Mouse (Mus musculus) forebrain, postnatal 0 days (tissue): ENCODE results near the gene Ocln. TPM values are rescaled to one million over a fixed set of nuclear protein-coding genes. Genes with fewer than 3 reads are reported as not detected.

ENCODE experiments used
- ATAC-seq: fragments of 200-750 bp; cut with Nextera tagmentation; 2 replicates; pipeline ENCODE4 v1.8.0; 2017; ENCODE audit warnings: mild to moderate bottlenecking, moderate library complexity
- DNase-seq: peaks from one replicate; pipeline ENCODE4 v3.0.0-alpha.2; 2015
- H3K27ac ChIP-seq: fragments of 300-500 bp; sonication (generic); 2 replicates; pipeline ENCODE4 v1.5.1; 2014; ENCODE audit warnings: low read depth, mild to moderate bottlenecking, antibody characterized with exemption, low read length, moderate library complexity, mixed read lengths
- H3K27me3 ChIP-seq: fragments of 300-500 bp; sonication (generic); 2 replicates; pipeline ENCODE4 v1.6.1; 2014; ENCODE audit warnings: mild to moderate bottlenecking, low read length, mixed read lengths; ENCODE audit not compliant: insufficient read depth
- H3K36me3 ChIP-seq: fragments of 300-500 bp; sonication (generic); 2 replicates; pipeline ENCODE4 v1.6.1; 2014; ENCODE audit warnings: mild to moderate bottlenecking, moderate library complexity; ENCODE audit not compliant: insufficient read depth
- H3K4me1 ChIP-seq: fragments of 300-500 bp; sonication (generic); 2 replicates; pipeline ENCODE4 v1.6.1; 2014; ENCODE audit warnings: antibody characterized with exemption; ENCODE audit not compliant: insufficient read depth
- H3K4me2 ChIP-seq: fragments of 300-500 bp; sonication (generic); 2 replicates; pipeline ENCODE4 v1.6.1; 2014; ENCODE audit warnings: low read depth, mild to moderate bottlenecking, moderate library complexity
- H3K4me3 ChIP-seq: fragments of 300-500 bp; sonication (generic); 2 replicates; pipeline ENCODE4 v1.5.1; 2014; ENCODE audit warnings: low read depth, low read length, mixed read lengths
- H3K9ac ChIP-seq: fragments of 300-500 bp; sonication (generic); 2 replicates; pipeline ENCODE4 v1.6.1; 2014; ENCODE audit warnings: mild to moderate bottlenecking
- H3K9me3 ChIP-seq: fragments of 300-500 bp; sonication (generic); 2 replicates; pipeline ENCODE4 v1.6.1; 2016; ENCODE audit warnings: low read length
- CTCF ChIP-seq: sonication (generic); IDR thresholded peaks from 2 replicates; pipeline ENCODE4 v1.5.1; 2016; ENCODE audit warnings: antibody characterized with exemption, control low read depth, low read depth
- WGBS: fragments of 180-500 bp; shearing (Covaris S2); extraction: QIAGEN DNeasy Blood & Tissue Kit; methylation state at CpG from one replicate; pipeline ENCODE4 v1.1.7; 2014; 5-methylcytosine and 5-hydroxymethylcytosine counted together
- polyA plus RNA-seq: library from polyadenylated mRNA; unstranded; fragments of >200 nt; fragmentation: Nextera tagmentation; extraction: Ambion mirVana; gene quantifications from 2 replicates; pipeline ENCODE4 v1.2.1, GENCODE M21; 2015
- total RNA-seq: library from RNA; depleted of rRNA; stranded (reverse); fragments of >200 nt; gene quantifications from 2 replicates; pipeline ENCODE4 v1.2.3, GENCODE M21; 2014

Gene Ocln
- total and polyA plus RNA-seq, 2 experiments from 2014 or later: 11.7 to 15.8 TPM

DNA sequence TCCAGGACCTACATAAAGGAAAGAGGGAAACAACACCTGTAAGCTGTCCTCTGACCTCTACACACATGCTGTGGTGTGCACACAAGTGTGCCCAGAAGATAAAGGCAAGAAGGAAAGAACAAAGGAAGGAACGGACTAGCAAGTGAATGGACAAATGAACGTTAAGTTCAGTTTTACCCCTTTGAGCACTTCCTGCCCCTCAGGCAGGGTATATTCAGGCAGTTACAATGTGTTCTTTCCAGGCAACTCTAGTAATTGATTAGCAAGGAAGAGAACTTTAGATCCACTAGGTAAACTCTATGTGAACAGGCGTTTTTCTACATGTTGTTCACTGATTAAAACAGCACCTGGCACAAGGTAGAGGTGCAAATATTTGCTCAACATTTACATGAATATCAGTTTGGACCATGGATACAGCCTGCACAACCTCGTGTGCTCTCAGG lies 8.3 kb downstream of the Ocln start:
- DNase-seq (no peak), ATAC-seq (no peak)
- WGBS: 73% methylated on average over 4 of the region's 4 CpGs
- Histone ChIP-seq H3K4me2 (no peak overlapping the region), H3K36me3 (no peaks in the 10 kb centered on the region), H3K27me3 (no peaks in the 10 kb centered on the region; the same call in 1 of the 2 replicates), H3K9me3 (0 out of 2 replicates have a peak, but pooled peaks cover 4% of the 10 kb centered on the region), H3K27ac (no peak overlapping the region), H3K4me1 (no peaks in the 10 kb centered on the region), H3K4me3 (no peak overlapping the region), H3K9ac (no peak overlapping the region)
- no peak for TF ChIP-seq CTCF

DNA sequence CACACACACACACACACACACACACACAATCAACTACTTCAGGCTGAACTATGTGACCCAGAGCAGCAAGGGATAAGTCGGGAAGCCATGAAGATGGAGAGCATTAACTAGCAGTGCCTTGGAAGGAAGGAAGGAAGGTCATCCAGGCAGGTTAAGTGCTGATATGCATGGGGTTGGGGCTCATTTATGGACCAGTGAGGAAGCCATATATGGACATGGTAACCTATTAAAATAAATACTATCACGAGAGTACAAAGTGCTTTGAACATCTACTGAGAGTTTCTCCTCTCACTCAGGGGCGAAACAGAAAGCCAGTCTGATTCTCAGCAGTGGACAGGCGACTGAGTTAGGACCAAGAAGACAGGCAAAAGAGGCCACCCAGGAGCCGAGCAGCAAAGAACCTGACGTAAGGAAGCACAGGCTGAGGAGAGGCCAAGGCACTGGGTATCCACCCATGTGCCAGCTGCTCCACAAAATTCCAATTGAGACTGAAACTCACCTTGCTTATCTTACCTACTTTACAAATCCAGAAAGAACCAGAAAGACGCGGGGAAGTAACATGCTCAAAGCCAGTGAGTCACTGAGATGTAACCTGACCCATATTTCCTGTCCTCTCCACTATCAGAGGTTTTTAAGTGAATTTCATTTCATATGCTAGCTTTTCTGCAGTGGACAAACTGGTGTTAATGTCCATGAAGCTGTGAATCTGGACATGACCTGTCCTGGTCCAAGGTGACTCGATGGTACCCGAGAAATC lies 9.3 kb downstream of the Ocln start:
- Histone ChIP-seq H3K27ac (no peak overlapping the region), H3K4me1 (no peaks in the 10 kb centered on the region), H3K9ac (no peak overlapping the region), H3K36me3 (no peaks in the 10 kb centered on the region), H3K27me3 (no peaks in the 10 kb centered on the region; the same call in 1 of the 2 replicates), H3K9me3 (0 out of 2 replicates have a peak, but pooled peaks cover 4% of the 10 kb centered on the region), H3K4me3 (no peak overlapping the region), H3K4me2 (no peak overlapping the region)
- ATAC-seq: no peak
- no peak for DNase-seq
- no peak for TF ChIP-seq CTCF
- WGBS: 88% methylated on average over 10 of the region's 10 CpGs

DNA sequence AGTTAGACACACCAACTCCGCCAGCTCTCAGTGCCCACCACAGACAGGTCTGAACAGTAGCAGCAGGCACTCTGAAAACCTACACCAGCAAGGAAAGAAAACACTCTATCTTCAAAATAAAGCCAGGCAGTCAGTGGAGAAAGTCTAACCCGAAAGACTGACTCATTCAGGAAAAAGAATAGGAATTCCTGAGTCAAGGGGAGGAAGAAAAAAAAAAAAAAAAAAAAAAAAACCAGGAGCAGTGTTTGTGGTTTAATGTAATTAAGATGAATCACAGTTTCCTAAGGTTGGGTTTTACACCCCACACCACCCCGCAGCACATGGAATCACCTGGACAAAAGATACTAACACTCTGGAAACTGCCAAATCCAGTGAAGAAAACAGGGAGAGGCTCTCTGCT lies 16.4 kb downstream of the Ocln start:
- Histone ChIP-seq H3K4me2 (no peak overlapping the region), H3K27ac (no peak overlapping the region), H3K9me3 (no peaks in the 10 kb centered on the region), H3K9ac (no peak overlapping the region), H3K36me3 (no peaks in the 10 kb centered on the region), H3K27me3 (no peaks in the 10 kb centered on the region), H3K4me3 (no peak overlapping the region), H3K4me1 (no peaks in the 10 kb centered on the region)
- DNase-seq (no peak), ATAC-seq (no peak)
- TF ChIP-seq CTCF: no peak
- 82% methylated on average over 3 of the region's 3 CpGs for WGBS

DNA sequence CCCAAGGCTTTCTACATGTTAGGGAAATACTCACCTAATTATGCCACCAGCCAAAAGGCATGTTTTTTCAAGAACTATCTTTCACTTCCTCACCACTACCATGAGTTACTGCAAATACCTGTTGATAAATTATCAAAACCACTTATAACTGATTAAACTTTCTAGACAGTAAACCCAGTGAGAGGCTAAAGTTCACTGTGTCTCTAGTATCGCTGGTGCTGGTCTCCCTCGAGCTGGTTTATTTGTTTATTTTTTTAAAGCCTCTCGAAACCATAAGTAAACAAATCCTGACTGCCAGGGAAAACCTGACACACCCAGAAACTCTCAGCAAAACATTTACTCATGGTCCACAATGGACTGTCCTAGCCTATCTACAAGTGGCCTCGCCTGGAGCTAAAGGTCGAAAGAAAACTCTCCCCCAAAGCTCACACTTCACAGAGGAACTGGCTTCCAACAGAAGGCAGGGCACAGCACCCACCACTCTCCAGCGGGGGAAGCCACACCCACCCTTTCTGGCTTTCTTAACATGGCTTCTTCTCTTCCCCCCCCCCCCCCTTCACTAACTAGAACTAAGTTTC lies 19.6 kb downstream of the Ocln start:
- H3K27me3 ChIP-seq: no peaks in the 10 kb centered on the region
- no peak for DNase-seq

DNA sequence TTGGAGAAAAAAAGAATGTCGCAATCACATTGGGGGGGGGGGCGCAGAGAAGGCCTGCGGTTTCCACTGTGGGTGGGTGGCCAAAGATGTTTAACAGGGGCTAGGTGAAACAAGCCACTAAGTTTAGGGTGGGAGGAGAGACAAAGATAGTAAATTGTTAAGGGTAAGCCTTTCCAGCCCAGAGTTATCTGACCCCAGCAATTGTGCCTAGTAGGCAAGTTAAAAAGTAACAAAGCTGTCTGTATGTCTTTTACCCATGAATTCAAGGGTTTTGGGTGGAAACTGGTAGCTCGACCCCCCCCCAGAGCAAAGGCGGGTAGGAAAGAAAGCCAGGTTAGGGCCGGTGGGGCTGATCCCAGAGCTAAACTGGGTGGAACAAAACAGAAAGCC lies 25.9 kb downstream of the Ocln start:
- Histone ChIP-seq H3K27me3 (no peaks in the 10 kb centered on the region), H3K9ac (no peak overlapping the region), H3K4me3 (no peak overlapping the region), H3K4me1 (peaks cover 3% of the 10 kb centered on the region; the same call in 1 of the 2 replicates), H3K27ac (peak overlapping the region; percentile 71), H3K4me2 (no peak overlapping the region), H3K9me3 (no peaks in the 10 kb centered on the region), H3K36me3 (no peaks in the 10 kb centered on the region)
- 79% methylated on average over 6 of the region's 6 CpGs for WGBS
- ATAC-seq (no peak), DNase-seq (no peak)
- no peak for TF ChIP-seq CTCF

More for the DNA sequence above, 19.6 kb downstream of the Ocln start:
- WGBS: 78% methylated on average over 6 of the region's 6 CpGs
- H3K4me2 ChIP-seq: no peak overlapping the region
- no peaks in the 10 kb centered on the region for H3K4me1 ChIP-seq
- no peak for ATAC-seq
- H3K9ac ChIP-seq: no peak overlapping the region
- no peaks in the 10 kb centered on the region for H3K9me3 ChIP-seq
- H3K4me3 ChIP-seq: no peak overlapping the region
- H3K27ac ChIP-seq: no peak overlapping the region
- TF ChIP-seq CTCF: no peak
- H3K36me3 ChIP-seq: no peaks in the 10 kb centered on the region

DNA sequence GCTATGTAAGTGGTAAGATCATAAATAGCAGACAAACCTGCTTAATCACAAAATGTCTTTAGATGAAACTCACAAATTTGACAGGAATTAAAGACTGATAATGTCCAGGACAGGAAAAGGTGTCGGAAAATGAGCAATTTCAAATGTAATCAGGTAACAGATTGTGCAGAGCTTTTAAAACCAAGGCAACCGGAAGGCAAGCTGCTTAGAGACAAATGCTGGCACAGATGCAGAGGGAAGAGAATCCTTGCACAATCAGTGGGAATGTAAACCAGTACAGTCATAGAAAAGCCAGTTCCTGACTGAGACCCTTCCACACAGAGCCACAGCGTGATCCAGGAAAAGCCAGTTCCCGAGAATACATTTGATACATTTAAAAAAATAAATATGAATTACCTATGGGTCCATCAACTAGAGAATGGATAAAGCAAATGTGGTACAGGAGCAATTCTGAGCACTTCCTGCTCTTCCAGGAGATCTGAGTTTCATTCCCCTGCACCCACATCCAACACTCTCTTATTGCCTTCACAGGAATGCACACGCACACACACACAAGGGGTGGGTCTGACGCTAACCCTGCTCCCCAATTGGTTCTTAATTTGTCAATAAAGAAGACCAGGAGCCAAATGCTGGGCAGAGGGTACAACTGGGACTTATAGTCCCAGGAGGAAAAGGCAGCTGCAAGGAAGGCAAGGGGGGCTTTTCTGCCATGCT lies 26.4 kb downstream of the Ocln start:
- 71% methylated on average over 6 of the region's 6 CpGs for WGBS
- Histone ChIP-seq H3K27me3 (no peaks in the 10 kb centered on the region), H3K4me1 (peaks cover 3% of the 10 kb centered on the region; the same call in 1 of the 2 replicates), H3K27ac (peak overlapping the region; percentile 71), H3K4me2 (no peak overlapping the region), H3K9me3 (no peaks in the 10 kb centered on the region), H3K9ac (no peak overlapping the region), H3K36me3 (no peaks in the 10 kb centered on the region), H3K4me3 (no peak overlapping the region)
- ATAC-seq (peak; percentile 87), DNase-seq (peak; percentile 76)
- TF ChIP-seq CTCF: no peak

DNA sequence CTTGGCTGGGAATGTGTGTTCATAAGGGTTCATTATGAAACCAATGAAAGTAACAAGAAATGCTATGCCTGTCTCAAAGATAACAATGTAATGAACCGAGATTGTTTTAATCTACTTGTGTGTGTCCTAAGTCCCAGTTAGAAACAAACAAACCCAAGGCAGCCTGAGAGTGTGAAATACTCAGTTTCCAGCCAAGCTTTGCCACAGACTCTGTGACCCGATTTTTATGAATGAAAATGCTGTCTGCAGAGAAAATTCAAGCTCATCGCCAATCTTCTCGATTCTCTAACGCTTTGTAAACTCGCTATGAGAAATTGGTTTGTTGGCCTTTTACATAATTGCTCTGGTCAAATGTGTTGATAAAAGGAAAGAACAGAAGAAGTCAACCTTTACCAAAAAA lies 27.6 kb downstream of the Ocln start:
- H3K36me3 ChIP-seq: no peaks in the 10 kb centered on the region
- no peaks in the 10 kb centered on the region for H3K9me3 ChIP-seq
- peak overlapping the region; percentile 54; the same call in 1 of the 2 replicates for H3K27ac ChIP-seq
- DNase-seq: peak; percentile 15
- no peak; the same call in 1 of the 2 replicates for ATAC-seq
- no peak overlapping the region for H3K4me3 ChIP-seq
- WGBS: 58% methylated on average over 6 of the region's 6 CpGs
- H3K4me1 ChIP-seq: peaks cover 3% of the 10 kb centered on the region; the same call in 1 of the 2 replicates
- H3K27me3 ChIP-seq: no peaks in the 10 kb centered on the region
- no peak overlapping the region for H3K4me2 ChIP-seq
- no peak overlapping the region for H3K9ac ChIP-seq
- no peak for TF ChIP-seq CTCF
